Mouse (Mus musculus): ENCODE measurements around the gene Efna2.

Gene Efna2

DNA sequence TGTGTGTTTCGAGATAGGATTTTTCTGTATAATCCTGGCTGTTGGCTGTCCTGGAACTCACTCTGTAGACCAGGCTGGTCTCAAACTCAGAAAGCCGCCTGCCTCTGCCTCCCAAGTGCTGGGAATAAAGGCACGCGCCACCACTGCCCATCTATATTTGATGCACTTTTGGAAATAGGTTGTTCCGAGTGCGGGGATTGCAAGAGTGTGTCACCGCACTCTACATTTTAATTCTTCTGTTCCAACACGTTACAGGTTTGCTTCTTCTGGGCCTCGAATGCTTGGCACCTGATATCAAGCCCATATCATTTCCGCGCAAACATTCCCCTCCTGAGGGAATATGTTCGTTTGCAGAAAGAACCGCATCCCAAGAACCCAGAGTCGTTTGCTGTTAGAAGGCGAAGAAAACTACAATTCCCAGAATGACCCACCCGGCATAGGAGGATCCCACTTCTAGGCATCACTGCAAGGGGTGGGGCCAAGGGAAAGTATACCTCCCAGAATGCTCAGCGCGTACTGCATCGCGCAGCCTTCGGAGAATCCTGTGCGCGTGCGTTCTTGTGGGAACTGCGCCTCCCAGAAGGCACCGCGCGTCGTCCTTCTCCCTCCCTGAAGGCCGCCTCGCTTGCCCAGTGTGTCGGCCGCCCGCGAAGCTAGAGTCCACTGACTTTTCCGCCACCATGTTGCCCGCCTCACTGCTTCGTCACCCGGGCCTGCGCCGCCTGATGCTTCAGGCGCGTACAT lies 37.3 kb upstream of the Efna2 start:
- DNase-seq (ENCODE audit: low read depth, low spot score) = peak; percentile 96

DNA sequence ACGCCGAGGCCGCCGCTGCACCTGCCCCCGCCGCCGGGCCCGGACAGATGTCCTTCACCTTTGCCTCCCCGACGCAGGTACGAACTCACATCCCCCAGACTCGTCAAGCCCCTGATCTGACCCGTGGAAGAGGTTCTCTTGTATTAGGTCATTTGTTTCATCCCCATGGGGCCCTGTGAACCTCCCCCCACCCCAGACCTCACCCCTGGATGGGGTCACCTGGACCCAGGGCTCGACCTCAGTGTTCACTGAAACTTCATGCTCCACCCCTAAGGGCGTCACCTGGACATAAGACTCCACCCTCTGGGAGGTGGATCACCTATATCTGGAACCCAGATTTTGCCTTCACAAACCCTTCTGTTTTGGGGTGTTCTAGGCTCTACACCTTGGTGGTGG lies 36.8 kb upstream of the Efna2 start:
- no peak for DNase-seq (ENCODE audit: low read depth, low spot score)

DNA sequence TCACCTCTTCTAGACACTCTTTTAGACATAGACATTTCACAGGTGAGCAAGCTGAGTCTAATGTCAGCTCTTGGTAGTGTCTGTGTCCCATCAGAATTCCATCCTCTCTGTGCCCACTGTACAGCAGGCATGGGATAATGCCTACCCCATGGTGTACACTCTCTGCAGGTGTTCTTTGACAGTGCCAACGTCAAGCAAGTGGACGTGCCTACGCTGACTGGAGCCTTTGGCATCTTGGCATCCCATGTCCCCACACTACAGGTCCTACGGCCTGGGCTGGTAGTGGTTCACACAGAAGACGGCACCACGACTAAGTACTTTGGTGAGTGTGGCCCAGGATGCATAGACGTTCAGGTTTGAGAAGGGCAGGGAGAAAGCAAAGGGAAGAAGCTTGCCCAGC lies 35.6 kb upstream of the Efna2 start:
- no peak for DNase-seq (ENCODE audit: low read depth, low spot score)

DNA sequence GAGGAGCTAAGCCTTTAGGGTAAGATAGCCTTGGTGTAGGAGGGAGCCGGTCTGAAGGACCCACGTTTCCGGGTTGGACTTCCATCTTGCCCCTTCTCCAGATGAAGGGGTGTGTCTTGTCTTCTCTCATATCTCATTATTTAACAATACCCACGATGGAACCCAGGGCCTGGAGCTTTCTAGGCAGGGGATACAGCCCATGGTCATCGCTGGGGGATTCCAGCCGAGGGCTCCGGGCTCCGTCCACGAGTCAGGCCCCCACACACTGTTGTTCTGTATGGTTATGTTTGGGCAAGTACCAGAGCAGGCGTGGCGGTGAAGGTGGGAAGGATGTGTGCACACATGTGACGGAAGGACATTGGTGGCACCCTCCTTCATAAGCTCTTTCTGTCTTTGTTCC lies 35.1 kb upstream of the Efna2 start:
- DNase-seq (ENCODE audit: low read depth, low spot score) = no peak

DNA sequence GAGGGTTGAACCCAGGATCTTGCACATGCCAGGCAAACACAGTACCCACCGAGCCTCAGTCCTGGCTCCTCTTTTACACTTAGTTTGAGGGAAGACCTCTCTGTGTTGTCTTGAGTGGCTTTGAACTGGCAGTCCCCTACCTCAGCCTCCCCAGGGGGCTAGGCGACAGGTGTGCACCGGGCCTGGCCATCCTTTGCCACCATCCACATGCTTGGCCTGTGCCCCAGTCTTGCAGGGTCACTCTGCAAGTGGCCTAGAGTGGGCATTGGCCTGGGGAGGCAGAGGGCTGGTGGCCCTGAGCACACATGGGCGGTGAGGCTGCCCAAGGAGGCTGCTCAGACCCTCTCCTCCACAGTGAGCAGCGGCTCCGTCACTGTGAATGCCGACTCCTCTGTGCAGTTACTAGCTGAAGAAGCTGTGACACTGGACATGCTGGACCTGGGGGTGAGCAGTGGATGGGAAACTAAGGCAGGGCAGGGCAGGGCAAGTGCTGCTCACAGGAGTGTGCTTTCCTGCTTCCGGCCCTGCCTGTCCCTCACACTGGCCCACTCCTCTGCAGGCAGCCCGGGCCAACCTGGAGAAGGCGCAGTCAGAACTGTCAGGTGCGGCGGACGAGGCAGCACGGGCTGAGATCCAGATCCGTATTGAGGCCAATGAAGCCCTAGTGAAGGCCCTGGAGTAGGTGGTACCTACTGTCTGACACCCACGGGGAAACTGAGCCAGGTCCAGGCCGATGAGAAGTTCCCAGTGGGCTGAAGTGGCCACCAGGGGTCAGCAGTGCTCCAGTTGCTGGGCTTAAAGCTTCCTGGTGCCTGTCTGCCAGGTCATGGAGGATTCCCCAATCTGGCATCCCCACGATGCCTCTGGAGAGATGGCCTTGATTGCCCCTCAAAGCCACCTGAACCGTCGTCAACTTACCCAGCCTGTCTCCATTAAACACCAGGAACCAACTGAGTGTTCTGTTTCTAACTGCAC lies 34.1 kb upstream of the Efna2 start:
- DNase-seq (ENCODE audit: low read depth, low spot score) = peak; percentile 86

DNA sequence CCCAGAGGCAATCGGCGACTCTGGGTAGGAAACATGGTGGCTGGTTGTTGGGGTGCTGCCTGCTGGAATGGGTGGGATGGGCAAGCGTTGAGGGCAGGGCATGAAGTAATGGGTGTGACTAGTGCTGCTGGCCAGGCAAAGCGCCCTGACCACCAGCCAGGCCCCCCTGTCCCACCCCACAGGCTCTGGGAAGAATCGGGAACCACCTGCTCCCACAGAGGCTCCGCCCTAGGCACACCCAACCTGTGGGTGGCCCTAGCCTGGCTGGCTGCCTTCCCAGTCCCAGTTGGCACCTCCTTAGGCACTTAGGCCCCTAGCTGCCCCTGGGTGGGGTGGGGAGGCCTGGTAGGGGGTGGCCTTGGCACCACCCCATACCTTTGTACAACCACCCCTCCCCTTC lies 33.4 kb upstream of the Efna2 start:
- no peak for DNase-seq (ENCODE audit: low read depth, low spot score)

DNA sequence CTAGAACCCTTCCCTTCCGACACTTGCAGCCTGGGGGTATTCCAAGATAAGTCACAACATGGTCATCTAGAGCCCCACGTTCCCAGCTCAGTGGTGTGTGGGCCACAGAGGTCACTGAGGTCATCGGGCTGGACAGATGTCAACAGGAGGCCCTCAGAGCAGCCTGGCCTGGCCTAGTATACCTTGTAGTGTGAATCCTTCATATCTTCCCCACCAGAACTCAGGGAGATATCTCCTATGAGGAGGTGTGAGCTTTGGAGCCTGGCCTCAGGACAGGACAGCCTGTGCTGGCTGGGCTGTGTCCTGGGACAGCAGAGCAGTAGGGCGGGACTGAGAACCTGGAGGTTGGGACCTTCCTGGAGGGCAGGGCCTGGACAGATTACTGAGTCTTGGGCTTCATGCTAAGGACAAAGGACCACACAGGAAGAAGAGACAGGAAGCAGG lies 32.7 kb upstream of the Efna2 start:
- DNase-seq (ENCODE audit: low read depth, low spot score) = peak; percentile 16

DNA sequence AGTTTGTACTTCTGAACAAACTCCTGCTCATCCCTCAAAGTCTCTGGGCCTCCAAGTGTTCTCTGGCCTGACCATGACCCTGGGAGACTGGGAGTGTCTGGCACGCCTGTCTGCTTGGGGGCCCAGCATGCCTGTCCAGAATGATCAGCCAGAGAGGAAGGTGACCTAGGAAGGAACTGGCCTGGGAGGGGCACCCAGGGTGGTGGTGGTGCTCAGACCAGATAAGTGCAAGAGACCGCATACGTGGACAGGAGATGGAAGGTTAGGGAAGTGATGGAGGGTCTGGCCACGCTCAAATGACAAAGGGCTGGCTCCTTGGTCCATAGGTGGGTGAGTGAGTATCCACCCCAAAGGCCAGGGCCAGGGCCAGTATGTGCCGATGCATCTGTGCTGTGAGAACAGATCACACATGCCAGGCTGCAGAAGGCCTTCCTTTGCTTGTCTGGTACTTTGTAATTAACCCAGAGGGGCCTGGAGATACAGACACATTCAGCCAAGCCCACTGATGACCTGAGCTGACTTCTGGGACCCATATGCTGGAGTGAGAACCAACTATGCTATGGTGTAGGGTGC lies 32.0 kb upstream of the Efna2 start:
- DNase-seq (ENCODE audit: low read depth, low spot score) = peak; percentile 24

DNA sequence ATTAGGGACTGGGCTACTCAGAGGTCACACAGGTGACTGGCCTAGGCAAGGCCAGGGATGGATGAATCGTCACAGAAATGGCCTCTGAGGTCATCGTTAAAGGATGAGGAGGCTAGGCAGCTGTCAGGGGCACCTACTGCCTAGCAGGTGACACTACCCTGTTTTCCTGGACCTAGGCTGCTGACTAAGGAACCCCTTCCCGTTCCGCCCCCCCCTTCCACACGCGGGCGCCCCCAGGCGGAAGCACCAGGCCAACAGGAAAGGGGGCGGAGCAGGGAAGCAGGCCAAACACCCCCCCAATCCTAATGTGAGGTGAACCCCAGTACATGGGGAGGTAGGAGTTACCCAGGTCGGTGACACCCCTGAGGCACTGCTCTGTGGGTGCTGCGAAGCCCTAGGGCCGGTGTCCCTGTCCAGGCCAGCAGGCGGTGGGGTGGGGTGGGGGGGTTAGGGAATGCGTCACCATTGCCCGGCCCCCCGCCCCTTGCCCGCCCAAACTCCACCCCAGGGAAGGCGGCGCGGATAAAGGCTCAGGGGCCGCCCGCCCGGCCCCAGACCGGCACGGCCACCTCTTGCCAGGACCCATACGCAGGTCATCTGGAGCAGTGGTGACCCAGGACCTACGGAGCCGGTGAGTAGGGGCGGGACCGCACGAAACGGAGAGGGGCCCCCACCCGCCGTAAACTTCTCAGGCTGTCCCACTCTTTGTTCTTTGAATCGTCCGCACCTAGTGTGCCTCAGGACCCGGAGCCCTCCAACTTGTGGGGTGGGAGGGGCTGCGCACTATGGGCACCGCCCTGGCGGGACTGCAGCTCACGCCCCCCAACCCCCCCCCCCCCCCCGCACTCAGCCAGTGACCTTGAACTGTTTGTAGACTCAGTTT lies 31.3 kb upstream of the Efna2 start, which contains the start of gene Midn:
TSS of gene Midn (plus strand) at position 554 of the 883 bp plus-strand sequence.
- peak; percentile 76 for DNase-seq (ENCODE audit: low read depth, low spot score)

DNA sequence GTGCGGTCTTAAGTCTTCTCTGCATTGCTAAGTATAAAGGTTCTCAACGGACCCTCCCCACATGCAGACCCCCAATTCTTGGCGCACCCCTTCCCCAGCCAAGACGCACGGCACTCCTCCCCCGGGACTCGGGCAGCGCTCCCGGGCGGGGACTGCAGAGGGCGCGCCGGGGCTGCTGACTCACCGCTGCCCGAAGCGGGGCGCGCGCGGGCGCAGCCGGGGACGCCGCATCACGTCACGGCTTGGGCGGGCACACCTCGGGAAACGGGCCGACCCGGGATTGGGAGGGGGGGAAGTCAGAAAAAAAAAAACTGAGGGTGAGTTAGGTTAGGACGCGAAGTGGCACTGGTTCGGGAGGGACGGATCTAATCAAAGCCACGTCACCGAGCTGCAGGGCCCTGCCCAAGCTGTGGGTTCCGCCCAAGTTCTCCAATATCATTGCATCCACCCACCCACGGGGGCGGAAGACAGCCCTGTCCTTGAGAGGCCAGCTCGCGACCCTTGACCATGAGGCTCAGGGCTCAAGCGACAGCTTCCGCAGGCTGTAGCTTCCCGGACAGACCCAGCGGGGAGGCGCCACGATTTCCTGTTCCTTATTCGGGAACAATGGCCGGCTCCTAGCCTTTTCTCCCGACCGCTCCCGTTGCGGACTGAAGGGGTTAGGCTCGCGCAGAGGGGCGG lies 30.5 kb upstream of the Efna2 start:
- peak; percentile 96 for DNase-seq (ENCODE audit: low read depth, low spot score)

DNA sequence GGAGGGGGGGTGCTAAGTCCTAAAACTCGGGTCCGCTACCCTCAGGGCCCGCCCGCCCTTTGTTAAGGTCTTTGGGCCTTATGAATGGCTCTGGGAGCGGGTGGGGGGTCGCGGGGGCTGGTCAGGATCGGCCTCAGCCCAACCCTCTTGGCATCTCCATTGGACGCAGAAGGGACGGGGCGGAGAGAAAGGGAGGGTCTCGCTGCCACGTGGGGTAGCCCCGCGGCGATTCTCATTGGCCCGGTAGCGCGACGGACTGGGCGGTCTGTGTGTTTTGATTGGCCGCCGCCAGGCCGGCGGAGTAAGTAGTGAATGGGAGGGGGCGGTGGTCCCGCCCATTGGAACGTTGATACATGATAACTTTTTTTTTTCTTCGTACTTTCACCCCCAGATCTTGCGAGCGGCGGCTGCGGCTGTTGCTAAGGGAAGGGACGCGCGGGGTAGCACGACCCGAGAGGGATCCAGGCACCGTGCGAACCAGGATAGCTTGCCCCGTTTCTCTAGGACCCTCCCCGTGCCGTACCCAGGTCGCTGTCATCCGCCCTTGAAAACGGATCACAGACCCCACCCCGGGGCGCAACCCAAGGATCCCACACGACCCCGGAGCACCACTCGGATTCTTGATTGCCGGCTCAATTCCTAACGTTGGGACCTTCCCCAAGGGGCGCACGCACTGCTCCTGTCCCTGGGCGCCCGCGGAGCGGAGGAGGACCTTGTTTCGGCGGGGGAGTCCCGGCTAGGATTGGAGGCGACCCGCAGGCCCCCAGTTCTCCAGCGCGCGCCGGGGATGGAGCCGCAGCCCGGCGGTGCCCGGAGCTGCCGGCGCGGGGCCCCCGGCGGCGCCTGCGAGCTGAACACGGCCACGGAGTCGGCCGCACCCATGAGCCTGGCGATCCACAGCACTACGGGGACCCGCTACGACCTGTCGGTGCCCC lies 29.7 kb upstream of the Efna2 start:
- peak; percentile 99 for DNase-seq (ENCODE audit: low read depth, low spot score)

DNA sequence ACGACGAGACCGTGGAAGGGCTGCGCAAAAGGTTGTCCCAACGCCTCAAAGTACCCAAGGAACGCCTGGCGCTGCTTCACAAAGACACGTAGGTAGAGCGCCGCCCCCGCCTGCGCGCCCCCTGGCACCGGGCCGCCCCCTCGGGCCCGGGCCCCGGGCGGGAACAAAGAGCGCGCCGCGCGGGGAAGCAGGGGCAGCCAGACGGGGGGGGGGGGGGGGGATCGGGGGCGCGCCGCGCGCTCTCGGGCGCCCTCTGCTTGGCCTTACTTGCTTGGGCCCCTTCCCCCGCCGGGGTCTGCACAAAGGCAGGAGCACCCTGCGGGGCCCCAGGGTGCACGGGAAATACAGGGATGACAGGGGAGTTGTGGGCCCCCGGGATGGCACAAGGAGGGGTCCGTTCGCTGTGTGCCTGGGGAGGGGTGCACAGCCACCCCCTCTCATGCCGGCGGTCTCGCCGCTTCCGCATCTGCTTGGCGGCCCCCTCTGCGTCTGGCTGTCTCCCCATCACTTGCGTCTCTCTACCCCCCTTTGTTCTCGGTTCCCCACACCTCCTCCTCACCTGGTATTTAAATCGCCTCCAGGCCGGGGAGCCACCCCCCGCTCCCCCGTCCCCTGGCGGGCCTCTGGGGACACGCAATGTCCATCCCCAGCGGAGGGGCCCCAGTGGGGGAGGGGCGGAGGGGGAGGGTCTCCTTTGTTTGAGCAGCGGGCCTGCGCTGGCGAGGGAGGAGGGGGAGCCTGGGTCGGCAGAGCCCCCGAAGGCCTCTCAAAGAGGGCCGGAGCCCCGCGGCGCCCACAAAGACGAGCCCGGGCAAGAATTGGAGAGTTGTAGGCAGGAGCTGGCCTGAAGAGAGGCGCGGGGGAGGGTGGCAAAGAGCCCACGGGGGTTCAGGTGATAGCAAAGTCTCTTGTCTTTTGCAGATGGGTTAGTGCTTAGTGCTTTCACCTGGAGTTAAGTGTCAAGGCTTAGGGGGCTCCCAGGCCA lies 28.8 kb upstream of the Efna2 start:
- peak; percentile 75 for DNase-seq (ENCODE audit: low read depth, low spot score)

DNA sequence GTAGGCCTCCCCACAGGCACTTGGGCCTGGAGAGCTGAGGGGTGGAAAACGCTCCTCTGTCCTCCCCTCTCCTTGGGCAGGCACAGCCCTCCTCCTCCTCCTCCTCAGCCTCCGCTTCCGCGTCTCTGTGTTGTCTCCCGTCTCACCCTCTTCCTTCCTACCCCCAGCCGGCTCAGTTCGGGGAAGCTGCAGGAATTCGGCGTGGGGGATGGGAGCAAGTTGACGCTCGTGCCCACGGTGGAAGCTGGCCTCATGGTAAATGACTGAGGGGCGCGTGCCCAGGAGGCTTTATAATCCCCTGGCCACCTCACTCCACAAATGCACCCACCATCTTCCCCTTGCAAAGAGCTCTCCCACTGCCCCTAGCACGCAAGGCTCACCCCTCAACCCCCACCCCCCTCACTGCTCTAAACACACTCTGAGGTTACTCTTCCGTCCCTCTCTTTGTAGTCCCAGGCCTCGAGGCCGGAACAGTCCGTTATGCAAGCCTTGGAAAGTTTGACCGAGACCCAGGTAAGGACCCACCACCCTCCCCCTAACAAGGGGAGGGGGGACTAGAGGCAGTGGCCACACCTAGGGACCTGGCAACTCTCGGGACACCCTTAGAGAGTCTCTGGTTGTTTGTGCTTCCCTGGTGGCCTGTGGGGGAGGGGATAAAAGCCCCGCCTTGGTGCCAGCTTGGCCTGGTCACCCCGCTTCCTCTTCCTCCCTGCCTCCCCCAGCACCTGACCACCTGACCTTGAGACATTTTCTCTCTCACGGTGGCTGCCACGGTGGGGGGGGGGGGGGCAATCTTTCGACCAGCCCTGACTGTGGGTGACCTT lies 27.9 kb upstream of the Efna2 start:
- peak; percentile 62 for DNase-seq (ENCODE audit: low read depth, low spot score)

DNA sequence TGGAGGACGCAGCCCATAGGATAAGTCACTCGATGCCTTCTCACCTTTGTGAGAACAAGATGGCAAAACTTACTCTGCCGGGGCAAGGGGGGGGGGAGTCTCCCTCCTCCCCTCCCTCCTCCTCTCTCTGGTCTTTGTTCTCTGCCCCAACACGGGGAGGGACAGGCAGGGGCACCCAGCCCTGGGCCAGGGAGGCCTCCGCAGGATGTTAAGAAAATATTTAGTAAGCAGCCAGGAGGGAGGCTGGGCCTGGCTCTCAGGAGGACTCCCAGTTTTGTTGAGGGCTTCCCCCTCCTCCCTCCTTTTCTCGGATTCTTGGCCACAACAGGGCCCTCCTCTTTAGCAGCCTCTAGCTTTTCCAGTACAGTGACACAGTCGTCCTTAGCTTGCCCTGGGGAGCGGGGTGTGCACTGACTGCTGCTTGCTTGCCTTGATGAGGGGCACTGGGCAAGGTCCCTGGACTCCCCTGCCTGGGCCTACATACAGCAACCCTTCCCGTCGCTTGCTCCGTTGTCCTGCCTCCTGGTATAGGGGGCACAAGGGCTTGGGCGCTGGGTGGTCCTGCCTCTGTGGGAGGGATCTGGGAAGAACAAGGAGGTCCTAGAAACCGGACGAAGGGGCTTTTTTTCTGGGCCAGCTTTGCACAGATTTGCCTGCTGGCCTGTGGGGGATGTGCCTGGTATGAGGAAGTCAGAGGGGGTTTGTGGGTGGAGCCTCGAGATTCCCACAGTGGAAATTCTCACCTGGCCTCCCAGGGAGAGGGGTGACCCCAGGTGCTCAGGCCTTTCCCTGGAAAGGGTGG lies 27.0 kb upstream of the Efna2 start:
- peak; percentile 73 for DNase-seq (ENCODE audit: low read depth, low spot score)

DNA sequence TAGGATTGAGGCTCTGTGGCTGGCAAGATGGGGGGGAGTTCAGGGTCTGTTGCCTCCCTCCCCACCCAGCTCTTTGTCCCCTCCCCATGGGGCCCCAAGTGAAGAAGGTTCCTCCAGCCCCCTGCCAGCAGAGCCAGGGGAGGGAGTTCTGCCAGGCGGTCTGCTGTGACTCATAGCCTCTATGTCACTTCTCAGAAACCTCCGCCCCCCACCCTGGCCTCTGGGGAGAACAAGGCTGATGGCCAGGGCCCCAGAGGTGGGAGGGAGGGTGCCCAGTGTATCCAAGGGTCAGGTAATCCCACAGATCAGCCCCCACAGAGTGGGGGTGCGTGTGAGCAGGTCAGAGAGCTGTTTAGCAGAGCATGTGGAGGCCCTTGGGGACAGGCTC lies 26.4 kb upstream of the Efna2 start:
- DNase-seq (ENCODE audit: low read depth, low spot score) = peak; percentile 45

DNA sequence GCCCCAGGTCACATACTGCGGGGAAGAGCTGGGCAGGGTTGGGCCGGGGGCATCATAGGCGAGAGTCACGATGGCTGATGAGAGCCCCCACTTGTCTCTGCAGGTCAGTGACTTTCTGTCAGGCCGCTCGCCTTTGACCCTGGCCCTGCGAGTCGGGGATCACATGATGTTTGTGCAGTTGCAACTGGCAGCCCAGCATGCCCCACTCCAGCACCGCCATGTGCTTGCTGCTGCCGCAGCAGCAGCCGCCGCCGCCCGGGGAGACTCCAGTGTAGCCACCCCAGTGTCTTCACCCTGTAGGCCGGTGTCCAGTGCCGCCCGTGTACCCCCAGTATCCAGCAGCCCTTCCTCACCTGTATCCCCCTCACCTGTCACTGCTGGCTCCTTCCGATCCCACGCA lies 25.6 kb upstream of the Efna2 start:
- DNase-seq (ENCODE audit: low read depth, low spot score) = no peak

DNA sequence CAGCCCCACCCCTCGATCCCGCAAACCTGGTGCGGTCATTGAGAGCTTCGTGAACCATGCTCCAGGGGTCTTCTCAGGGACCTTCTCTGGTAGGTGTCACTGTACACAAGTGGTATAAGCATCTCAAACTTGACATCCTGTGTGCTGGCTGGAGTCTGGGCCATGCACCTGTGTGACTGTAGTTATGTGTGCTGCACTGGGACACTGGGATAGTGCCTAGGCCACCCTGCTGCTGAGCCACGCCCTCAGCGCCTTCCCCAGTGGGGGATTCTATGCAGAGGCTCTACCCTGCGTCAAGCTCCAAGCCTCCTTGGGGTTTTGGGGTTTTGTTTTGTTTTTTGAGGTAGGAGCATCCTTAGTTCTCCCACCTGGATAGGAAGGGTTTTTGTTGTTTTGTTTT lies 24.9 kb upstream of the Efna2 start:
- DNase-seq (ENCODE audit: low read depth, low spot score) = no peak

All from CD4-positive, CD25-positive, alpha-beta regulatory T cell, adult 2 months (primary cell).